Mouse (Mus musculus): Measurements from ENCODE around the gene Mum1.

DNA sequence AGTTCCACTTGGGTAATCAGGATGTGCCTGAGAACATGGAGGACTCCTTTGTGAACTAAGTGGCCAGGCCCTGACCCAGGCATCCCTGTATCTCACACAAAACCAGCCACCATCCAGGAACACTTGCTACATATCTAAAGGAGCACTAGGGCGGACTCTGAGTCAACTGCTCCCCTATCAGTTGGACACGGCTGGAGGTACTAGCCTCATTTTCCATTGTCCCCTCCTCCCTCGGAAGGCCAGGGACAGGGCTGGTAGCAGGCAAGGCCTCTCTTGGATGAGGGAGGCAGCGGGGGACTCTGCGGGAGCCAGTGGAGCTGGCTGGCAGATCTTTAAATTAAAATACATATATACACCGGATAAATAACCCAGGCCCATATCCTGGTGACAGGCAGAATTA is 32.3 kb upstream of the Mum1 start:
- TF ChIP-seq CTCF (IDR thresholded peaks at IDR 0.05; ENCODE audit: low read depth), result no peak
- TF ChIP-seq EP300 (optimal IDR thresholded peaks at IDR 0.05), result no peak
